Mouse (Mus musculus) spleen, postnatal 14 days (tissue): Measurements from ENCODE around the gene Pld2.
"Not testable (repeated sequence)": the region's sequence is repeated elsewhere in the genome, so short reads cannot be mapped to it uniquely, and the experiment has no call there.

Source experiments
- DNase-seq, 2 experiments: peaks; one replicate each; pipeline ENCODE4 v3.0.0; 2021 to 2022; ENCODE audit warnings: low spot score in 2 of 2

Pld2 gene

GRCm38 (mm10) chr11:70539877-70540587 is at the start of gene Pld2:
Gene Pld2, plus strand, starts transcription at chr11:70540064.
- DNase-seq, result peak; percentile 57 to 68

GRCm38 (mm10) chr11:70499566-70500475 is 40.0 kb upstream of the Pld2 start:
- no peak for DNase-seq

GRCm38 (mm10) chr11:70500476-70500812 is 39.4 kb upstream of the Pld2 start:
- DNase-seq, result no peak

- no peak for DNase-seq
Observed at GRCm38 (mm10) chr11:70502018-70502417, 37.8 kb upstream of the Pld2 start.

DNA sequence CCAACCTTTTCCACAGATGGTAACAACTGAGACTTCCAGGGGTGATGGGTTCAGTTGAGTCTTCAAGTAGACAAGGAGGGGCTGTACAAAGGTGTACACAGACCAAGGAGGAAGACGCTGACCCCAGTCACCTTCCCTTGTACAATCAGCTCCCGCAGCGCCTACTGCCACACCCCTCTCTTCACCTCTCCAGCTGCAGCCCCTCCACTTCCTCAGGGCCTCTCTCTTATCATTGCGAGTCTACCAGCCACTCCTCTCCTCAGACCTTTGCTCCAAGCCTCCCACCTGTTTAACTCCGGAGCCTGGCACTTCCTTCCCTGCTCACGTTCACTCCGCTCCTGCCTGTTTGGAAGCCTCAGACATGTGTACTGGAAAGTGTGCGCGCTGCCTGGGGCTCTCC is 34.9 kb upstream of the Pld2 start, which contains the start of gene Tm4sf5:
Tm4sf5 (plus strand) TSS at position 275 of the 400 bp plus-strand sequence.
- no peak for DNase-seq

DNA sequence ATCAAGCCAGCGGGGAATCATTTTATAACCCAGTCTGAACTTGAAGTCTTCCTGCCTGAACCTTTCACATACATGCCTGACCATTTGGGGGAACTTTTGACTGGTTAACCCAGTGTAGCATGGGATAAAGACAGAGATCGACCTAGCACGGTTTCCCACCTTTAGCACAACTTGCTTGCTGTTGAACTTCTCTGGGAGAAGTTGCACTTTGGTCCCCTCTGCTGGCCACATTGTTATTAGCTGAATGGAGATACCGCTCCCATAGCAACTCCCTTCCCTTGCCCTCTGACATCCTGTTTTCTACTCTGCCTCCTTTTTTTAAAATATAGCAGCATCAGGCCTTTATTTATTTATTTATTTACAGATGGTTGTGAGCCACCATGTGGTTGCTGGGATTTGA is 33.5 kb upstream of the Pld2 start:
- peak; percentile 47 to 67 for DNase-seq

DNA sequence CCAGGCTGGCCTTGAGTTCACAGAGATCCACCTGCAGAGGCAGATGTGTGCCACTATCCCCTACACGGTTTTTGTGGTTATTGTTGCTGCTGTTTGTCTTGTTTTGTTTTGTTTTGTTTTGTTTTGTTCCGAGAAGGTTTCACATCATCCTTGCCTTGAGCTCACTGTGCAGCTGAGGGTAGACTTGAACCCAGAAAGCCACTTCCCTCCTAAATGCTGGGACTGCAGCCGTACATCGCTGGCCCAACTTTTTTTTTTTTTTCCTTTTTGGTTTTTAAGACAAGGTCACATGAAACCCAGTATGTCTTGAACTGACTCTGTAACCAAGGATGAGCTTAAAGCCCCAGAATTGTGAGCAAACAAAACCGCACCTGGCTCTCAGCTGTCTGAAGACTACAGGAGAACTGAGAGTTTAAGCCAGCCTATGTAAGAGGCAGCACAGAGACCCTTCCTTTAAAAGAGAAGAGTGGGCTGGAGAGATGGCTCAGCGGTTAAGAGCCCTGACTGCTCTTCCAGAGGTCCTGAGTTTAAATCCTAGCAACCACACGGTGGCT is 32.8 kb upstream of the Pld2 start:
- no peak for DNase-seq

DNA sequence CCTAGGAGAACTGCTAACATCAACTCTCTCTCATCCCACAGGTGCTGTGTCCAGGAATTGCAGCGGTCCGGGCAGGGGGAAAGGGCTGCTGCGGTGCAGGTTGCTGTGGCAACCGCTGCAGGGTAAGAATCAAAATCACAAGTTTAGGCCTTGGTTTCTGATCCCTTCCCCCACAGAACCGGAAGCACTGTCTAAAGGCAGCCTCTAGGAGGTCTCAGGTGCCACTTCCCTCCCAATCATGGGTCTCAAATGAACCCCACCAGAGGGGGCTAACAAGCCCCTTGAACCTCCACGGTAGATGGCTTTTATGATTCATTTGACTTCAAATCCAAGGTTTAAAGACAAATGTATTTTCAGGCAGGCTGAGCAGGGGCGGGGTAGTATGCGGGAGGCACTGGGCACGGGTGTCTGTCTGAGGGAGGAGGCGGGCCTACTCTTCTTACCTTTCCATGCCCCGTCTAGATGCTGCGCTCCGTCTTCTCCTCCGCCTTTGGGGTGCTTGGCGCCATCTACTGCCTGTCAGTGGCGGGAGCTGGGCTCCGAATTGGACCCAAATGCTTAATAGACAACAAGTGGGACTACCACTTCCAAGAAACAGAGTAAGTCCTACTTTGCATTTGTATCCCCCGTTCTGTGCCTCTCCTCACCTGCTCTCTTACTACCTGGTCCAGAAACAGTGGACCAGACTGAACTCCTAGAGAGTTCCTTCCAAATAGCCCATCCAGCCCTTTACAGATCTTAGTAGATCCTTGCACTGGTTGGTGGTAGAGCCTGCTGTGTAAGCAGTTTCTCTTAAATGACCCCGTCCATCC is 29.9 kb upstream of the Pld2 start:
- DNase-seq, result peak in 1 of 2 experiments; percentile 25

DNA sequence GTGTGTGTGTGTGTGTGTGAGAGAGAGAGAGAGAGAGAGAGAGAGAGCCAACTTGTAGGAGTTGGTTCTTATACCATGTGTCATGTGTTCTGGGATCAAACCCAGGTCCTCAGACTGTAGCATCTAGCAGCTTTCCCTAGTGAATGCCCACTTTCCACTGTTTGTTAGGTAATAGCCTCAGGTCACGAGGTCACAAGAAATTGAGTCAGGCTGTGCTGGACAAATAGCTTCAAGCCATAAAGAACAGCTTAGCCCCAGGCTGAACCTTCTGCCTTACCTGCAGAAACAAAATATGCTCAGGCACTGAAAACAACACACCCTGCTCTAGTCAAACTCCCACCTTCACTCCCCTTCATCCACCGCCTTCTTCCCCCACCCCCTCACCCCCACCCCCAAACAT is 28.6 kb upstream of the Pld2 start:
- DNase-seq, result no peak

GRCm38 (mm10) chr11:70511825-70512224 is 28.0 kb upstream of the Pld2 start:
- no peak for DNase-seq

- no peak for DNase-seq
Observed at GRCm38 (mm10) chr11:70512709-70513342, 27.0 kb upstream of the Pld2 start.

DNA sequence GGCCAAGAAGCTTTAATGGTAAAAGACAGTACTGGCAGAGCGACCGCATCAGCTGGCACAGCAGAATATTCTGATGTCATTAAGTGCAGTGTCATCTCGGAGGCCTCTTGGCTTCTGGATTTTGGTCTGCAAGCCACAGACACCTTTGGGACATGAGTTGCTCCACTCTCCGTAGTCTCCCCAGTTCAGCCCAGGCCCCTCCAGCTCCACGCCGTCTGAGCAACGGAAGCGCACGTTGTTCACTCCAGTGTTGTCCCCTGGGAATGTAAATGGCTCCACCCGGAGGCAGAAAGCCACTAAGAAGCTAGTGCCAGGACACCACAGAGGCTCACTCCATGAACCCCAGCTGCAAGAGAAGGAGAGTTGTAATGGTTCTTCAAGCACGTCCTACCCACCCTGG is 26.3 kb upstream of the Pld2 start:
- DNase-seq, result no peak

GRCm38 (mm10) chr11:70514288-70514687 is 25.6 kb upstream of the Pld2 start, which contains the start of gene Vmo1:
Gene Vmo1, minus strand, starts transcription at chr11:70514616.
- no peak for DNase-seq

GRCm38 (mm10) chr11:70516352-70516751 is 23.5 kb upstream of the Pld2 start:
- no peak for DNase-seq

- DNase-seq, result no peak
Observed at GRCm38 (mm10) chr11:70518436-70518835, 21.4 kb upstream of the Pld2 start.

GRCm38 (mm10) chr11:70518923-70519322 is 20.9 kb upstream of the Pld2 start, which contains the start of gene Gltpd2:
Gene Gltpd2, plus strand, starts transcription at chr11:70519196.
- DNase-seq, result no peak

GRCm38 (mm10) chr11:70520178-70520769 is 19.6 kb upstream of the Pld2 start:
- DNase-seq, result no peak

DNA sequence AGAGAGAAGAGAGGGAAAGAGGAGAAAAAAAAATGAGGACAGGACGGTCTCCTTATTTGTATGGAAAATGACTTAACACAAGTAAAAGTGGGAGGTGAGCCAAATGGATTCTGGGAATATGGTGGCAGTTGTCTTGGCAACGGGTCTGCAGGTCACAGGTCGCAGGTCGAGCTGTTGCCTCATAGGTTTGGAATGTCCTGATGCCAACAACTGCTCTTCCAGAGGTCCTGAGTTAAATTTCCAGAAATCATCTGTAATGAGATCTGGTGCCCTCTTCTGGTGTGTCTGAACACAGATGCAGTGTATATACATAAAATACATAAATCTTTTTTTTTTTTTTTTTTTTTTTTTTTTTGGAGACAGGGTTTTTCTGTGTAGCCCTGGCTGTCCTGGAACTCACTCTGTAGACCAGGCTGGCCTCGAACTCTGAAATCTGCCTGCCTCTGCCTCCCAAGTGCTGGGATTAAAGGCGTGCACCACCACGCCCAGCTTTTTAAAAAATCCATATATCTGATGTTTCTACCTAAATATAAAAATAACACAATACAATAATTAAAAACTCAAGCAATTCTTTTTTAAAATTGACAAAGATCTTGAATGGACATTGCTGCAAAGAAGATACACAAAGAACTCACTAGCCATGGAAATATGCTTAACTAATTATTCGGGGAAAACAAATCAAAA is 16.4 kb upstream of the Pld2 start:
- DNase-seq, result not testable (repeated sequence)

GRCm38 (mm10) chr11:70524782-70525181 is 15.1 kb upstream of the Pld2 start:
- no peak for DNase-seq

- DNase-seq, result peak; percentile 70 to 82
Observed at GRCm38 (mm10) chr11:70525184-70525678, 14.6 kb upstream of the Pld2 start, which contains the start of gene Psmb6. Gene Psmb6, plus strand, starts transcription at chr11:70525367.
